Mouse (Mus musculus) intestine, embryonic 15.5 days (tissue): ENCODE results near the gene Usp25. TPM values are rescaled to one million over a fixed set of nuclear protein-coding genes. Genes with fewer than 3 reads are reported as not detected.

Source experiments
- ATAC-seq: fragments of 200-750 bp; cut with Nextera tagmentation; 2 replicates; pipeline ENCODE4 v1.8.0; 2017; ENCODE audit warnings: moderate TSS enrichment, moderate library complexity
- H3K27ac ChIP-seq: fragments of 300-500 bp; sonication (generic); 2 replicates; pipeline ENCODE4 v1.5.1; 2015; ENCODE audit warnings: mild to moderate bottlenecking, inconsistent platforms
- H3K27me3 ChIP-seq: fragments of 300-500 bp; sonication (generic); replicated peaks from 2 replicates; pipeline ENCODE4 v1.6.1; 2015; ENCODE audit warnings: inconsistent platforms
- H3K36me3 ChIP-seq: fragments of 300-500 bp; sonication (generic); 2 replicates; pipeline ENCODE4 v1.6.1; 2015; ENCODE audit warnings: inconsistent platforms
- H3K4me1 ChIP-seq: fragments of 300-500 bp; sonication (generic); replicated peaks from 2 replicates; pipeline ENCODE4 v1.6.1; 2015; ENCODE audit warnings: inconsistent platforms
- H3K4me2 ChIP-seq: fragments of 300-500 bp; sonication (generic); replicated peaks from 2 replicates; pipeline ENCODE4 v1.6.1; 2015; ENCODE audit warnings: mild to moderate bottlenecking, inconsistent platforms
- H3K4me3 ChIP-seq: fragments of 300-500 bp; sonication (generic); replicated peaks from 2 replicates; pipeline ENCODE4 v1.5.1; 2015; ENCODE audit warnings: inconsistent platforms
- H3K9ac ChIP-seq: fragments of 300-500 bp; sonication (generic); 2 replicates; pipeline ENCODE4 v1.6.1; 2015; ENCODE audit warnings: inconsistent platforms
- H3K9me3 ChIP-seq: fragments of 300-500 bp; sonication (generic); 2 replicates; pipeline ENCODE4 v1.6.1; 2016; ENCODE audit warnings: inconsistent platforms
- WGBS: fragments of 180-500 bp; shearing (Covaris S2); methylation state at CpG from one replicate; pipeline ENCODE4 v1.1.7; 2015; 5-methylcytosine and 5-hydroxymethylcytosine counted together
- polyA plus RNA-seq: library from polyadenylated mRNA; unstranded; fragments of >200 nt; fragmentation: Nextera tagmentation; extraction: Ambion mirVana; gene quantifications from 2 replicates; pipeline ENCODE4 v1.2.1, GENCODE M21; 2015

Usp25 gene
- 18.7 and 19.5 TPM in 2 replicates for polyA plus RNA-seq

DNA sequence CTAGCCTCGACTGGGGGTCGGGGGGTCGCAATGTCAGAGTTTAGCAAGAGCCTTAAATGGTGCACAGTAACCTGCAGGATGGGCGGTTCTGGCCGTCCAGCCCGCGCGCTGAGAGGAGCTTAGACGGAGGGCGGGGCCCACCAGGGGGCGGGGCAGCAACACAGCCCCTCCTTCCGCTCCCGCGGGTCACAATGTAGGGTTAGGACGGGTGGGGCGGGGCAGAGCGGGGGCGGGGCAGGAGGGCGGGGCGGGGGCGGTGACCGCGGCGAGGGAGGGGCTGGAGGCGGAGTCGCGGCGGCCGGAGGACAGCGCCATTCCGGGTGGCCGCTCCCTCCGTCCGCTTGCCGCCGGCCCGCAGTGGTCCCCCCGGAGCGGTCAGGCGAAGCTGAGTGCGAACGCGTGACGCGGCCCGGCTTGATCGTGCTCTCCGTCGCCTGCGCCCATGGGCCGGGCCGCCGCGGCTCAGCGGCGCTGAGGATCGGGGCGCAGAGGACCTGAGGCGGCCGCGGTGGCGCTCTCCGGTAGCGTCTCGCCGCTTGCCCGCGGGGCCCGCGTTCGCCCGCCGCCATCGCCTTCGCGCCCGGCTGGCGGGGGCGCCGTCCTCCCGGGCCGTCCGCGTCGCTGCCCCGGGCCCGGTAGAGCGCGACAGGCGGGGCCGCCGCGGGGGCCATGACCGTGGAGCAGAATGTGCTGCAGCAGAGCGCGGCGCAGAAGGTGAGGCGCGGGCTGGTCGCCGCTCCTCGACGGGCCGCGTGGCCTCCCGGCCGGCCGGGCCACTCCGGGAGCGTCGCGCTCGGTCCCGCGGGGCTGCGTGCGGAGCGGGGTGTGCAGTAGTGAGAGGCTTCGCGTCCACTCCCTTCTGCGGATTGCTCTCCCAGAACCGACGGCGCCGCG, at the start of gene Usp25:
Gene Usp25 (plus strand): TSS at position 280 of the 894 bp plus-strand sequence.
- peak within 1 kb of the TSS; percentile 70 for H3K4me2 ChIP-seq
- no peaks in the 10 kb centered on the region for H3K27me3 ChIP-seq
- H3K27ac ChIP-seq: peak within 1 kb of the TSS; percentile 94
- peak; percentile 97 for ATAC-seq
- H3K9me3 ChIP-seq: no peaks in the 10 kb centered on the region
- peak within 1 kb of the TSS; percentile 88 for H3K4me3 ChIP-seq
- no peaks in the 10 kb centered on the region for H3K36me3 ChIP-seq
- under 1% methylated on average over 101 of the region's 126 CpGs for WGBS
- peak within 1 kb of the TSS; percentile 88 for H3K9ac ChIP-seq
- no peaks in the 10 kb centered on the region for H3K4me1 ChIP-seq

DNA sequence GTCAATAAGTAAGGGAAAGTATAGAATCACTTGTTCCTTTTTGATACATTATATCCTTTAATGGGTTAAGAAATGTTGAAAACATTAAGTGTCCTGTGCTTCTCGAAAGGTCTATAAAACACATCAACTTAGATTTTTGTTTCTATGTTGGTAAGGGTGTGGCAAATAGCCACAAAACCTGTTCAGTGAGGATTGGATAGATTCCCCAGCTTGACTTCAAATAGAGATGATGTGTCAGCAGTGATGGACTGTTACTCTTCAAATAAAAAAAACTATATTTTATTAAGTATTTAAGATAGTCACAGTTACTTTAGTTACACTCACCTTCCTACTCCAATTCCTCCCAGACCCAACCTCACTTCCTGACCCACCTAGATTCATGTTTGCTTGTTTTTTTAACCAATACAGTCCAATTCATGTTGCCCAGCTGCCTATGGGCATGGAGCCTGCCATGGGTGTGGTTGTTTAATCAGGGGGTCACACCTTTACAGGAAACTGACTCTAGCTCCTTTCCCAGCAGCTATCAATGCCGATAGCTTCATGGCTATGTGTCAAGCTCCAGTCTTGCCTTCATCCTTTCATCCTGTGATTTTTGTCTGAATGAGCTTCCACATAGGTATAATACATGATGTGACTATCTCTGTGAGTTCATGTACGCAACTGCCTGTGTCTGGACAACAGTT, 45.8 kb upstream of the Usp25 start:
- Histone ChIP-seq H3K4me3 (no peak overlapping the region), H3K9me3 (no peaks in the 10 kb centered on the region), H3K4me2 (no peak overlapping the region), H3K9ac (no peak overlapping the region), H3K27ac (no peak overlapping the region), H3K36me3 (no peaks in the 10 kb centered on the region), H3K4me1 (no peaks in the 10 kb centered on the region), H3K27me3 (no peaks in the 10 kb centered on the region)
- WGBS: 81% methylated on average over 3 of the region's 3 CpGs
- ATAC-seq: no peak

DNA sequence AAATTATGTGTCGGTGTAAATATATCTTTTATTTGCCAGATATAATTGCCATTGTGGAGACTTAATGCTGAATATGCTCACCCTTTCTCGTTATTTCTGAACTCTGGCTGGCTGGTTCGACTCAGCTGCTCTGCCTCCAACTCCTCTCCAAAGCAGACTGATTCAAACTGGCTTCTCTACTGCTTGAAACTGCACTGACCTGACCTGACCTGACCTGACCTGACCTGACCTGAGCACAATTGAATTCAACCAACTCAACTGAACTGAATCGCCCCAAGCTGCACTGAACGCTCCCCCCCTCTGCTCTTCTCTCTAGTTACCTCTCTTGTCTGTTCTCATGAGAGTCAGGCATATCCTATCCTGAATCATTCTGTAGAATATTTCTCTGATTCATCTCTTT, 42.3 kb upstream of the Usp25 start:
- no peaks in the 10 kb centered on the region for H3K36me3 ChIP-seq
- no peak overlapping the region for H3K4me3 ChIP-seq
- H3K9ac ChIP-seq: no peak overlapping the region
- H3K4me1 ChIP-seq: no peaks in the 10 kb centered on the region
- H3K4me2 ChIP-seq: no peak overlapping the region
- WGBS: 47% methylated on average over 5 of the region's 5 CpGs
- no peaks in the 10 kb centered on the region for H3K9me3 ChIP-seq
- ATAC-seq: no peak
- no peak overlapping the region for H3K27ac ChIP-seq
- H3K27me3 ChIP-seq: no peaks in the 10 kb centered on the region

DNA sequence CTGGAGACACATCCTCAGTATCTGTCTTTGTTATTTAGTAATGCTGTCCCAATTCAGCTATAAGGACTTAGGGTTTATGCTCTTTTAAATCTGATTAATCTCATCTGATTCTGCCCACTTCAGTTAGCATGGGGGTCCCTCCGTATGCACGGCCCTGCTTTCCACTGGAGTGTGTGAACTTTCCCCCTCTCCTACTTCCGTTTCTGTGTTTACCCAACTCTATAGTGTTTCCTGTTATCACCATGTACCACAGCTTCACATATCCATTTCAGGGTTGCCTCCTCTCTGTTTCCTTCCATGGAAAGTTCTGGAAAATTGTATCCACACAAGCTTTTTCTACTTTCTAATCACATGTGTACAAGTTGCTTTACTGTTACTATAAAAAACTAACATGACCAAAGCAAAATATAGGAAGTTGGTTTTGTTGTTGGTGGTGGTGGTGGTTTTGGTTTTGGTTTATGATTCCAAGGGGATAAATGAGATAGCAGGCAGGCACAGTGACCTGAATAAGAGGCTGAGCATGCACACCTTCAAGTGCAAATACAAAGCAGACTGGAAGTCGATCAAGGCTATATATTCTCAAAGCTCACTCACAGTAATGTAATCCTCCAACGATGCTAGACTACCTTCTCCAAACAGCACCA, 36.6 kb upstream of the Usp25 start:
- Histone ChIP-seq H3K9ac (no peak overlapping the region), H3K9me3 (no peaks in the 10 kb centered on the region), H3K27me3 (no peaks in the 10 kb centered on the region), H3K4me2 (no peak overlapping the region), H3K27ac (no peak overlapping the region), H3K4me1 (no peaks in the 10 kb centered on the region), H3K4me3 (no peak overlapping the region), H3K36me3 (no peaks in the 10 kb centered on the region)
- WGBS: 64% methylated on average over 5 of the region's 5 CpGs
- no peak for ATAC-seq

DNA sequence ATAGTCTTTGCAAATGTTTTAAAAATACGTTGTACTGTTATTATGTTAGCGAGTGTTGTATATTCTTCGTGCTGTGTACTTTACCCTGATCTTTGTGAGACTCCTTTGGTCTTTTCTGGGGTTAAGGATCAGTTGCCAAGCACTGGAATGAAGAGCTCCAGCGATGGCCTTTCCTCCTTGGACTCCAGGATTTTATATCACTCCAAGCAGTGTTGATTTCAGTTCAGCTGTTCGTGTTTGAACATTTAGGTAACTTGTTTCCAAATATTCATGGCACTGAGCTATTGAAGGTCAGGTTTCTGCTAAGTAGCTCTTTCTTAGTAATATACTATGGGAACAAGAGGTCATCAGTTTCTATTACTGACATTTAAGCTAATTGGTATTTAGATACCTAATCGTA, 29.8 kb upstream of the Usp25 start:
- H3K27ac ChIP-seq: no peak overlapping the region
- H3K4me3 ChIP-seq: no peak overlapping the region

DNA sequence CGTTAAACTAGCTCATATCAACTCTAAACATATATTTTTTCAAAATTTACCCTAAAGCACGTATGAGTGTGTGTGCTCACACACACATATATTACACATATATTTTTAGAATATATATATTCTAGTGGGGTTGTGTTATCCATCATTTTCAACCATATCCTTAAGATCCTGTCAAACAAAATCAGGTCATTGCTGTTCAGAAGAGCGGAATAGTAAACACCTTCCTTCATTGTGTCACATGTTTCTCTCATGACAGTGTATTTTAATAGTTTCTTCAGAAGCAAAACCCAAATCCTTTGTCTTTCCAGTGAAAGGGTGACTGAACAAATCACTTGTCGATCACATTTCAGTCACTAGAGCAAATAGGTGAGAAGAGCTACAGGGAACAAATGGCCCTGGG, 25.8 kb upstream of the Usp25 start:
- no peak for ATAC-seq
- H3K9me3 ChIP-seq: no peaks in the 10 kb centered on the region
- H3K4me2 ChIP-seq: no peak overlapping the region
- H3K9ac ChIP-seq: no peak overlapping the region
- H3K4me3 ChIP-seq: no peak overlapping the region
- H3K4me1 ChIP-seq: no peaks in the 10 kb centered on the region
- H3K27me3 ChIP-seq: no peaks in the 10 kb centered on the region
- whole genome bisulfite sequencing: 84% methylated on average over 4 of the region's 4 CpGs
- H3K36me3 ChIP-seq: no peaks in the 10 kb centered on the region
- H3K27ac ChIP-seq: no peak overlapping the region

More for the DNA sequence above, 29.8 kb upstream of the Usp25 start:
- H3K4me2 ChIP-seq: no peak overlapping the region
- H3K27me3 ChIP-seq: no peaks in the 10 kb centered on the region
- no peaks in the 10 kb centered on the region for H3K4me1 ChIP-seq
- no peak overlapping the region for H3K9ac ChIP-seq
- H3K36me3 ChIP-seq: no peaks in the 10 kb centered on the region
- no peaks in the 10 kb centered on the region for H3K9me3 ChIP-seq
- no peak for ATAC-seq
- 83% methylated on average over 6 of the region's 6 CpGs for WGBS

DNA sequence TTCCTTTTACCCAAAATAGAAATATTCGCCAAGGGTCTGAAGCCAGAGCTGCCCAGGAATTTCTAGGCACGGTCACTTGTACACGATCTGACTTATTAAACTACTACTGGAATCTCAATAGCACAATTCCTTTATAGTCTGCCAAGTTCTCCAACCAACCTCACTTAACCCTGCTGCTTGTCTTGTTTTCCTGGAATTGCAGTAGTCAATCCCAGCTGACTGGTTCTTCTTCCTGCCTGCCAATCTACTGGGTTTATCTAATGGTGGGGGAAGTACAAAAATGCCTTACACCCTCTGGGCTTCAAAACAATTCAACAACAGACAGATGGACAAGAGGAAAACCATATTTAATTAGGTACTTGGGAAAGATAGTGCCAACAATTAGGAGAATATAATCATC, 9.6 kb upstream of the Usp25 start:
- no peak overlapping the region for H3K4me2 ChIP-seq
- H3K9ac ChIP-seq: no peak overlapping the region
- no peaks in the 10 kb centered on the region for H3K9me3 ChIP-seq
- no peaks in the 10 kb centered on the region for H3K27me3 ChIP-seq
- no peak overlapping the region for H3K27ac ChIP-seq
- no peaks in the 10 kb centered on the region for H3K4me1 ChIP-seq
- WGBS: 82% methylated on average over 3 of the region's 3 CpGs
- no peaks in the 10 kb centered on the region for H3K36me3 ChIP-seq
- no peak for ATAC-seq
- no peak overlapping the region for H3K4me3 ChIP-seq

DNA sequence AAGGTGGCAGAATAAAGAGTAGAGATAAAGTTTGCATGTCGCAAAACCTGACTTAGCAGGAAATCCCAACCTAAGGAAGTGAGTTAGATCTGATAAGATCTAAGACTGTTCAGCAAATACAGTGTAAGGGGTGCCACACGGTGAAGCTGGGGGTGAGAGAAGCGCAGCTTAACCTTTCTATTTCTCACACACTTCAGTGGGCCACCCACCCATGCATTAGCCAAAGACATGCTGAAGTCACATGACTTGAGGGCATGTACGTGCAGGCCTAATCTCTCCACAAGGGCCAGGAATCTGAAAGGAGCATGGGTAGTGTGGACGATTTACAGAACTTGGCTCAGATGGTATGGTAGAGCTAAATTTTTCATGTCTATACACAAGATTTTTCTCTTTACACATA, 4.3 kb upstream of the Usp25 start:
- H3K9me3 ChIP-seq: no peaks in the 10 kb centered on the region
- H3K27me3 ChIP-seq: no peaks in the 10 kb centered on the region
- H3K9ac ChIP-seq: no peak overlapping the region
- ATAC-seq: no peak
- no peaks in the 10 kb centered on the region for H3K4me1 ChIP-seq
- H3K36me3 ChIP-seq: no peaks in the 10 kb centered on the region
- no peak overlapping the region for H3K4me3 ChIP-seq
- H3K4me2 ChIP-seq: no peak overlapping the region
- 75% methylated on average over 5 of the region's 5 CpGs for whole genome bisulfite sequencing
- no peak overlapping the region for H3K27ac ChIP-seq

DNA sequence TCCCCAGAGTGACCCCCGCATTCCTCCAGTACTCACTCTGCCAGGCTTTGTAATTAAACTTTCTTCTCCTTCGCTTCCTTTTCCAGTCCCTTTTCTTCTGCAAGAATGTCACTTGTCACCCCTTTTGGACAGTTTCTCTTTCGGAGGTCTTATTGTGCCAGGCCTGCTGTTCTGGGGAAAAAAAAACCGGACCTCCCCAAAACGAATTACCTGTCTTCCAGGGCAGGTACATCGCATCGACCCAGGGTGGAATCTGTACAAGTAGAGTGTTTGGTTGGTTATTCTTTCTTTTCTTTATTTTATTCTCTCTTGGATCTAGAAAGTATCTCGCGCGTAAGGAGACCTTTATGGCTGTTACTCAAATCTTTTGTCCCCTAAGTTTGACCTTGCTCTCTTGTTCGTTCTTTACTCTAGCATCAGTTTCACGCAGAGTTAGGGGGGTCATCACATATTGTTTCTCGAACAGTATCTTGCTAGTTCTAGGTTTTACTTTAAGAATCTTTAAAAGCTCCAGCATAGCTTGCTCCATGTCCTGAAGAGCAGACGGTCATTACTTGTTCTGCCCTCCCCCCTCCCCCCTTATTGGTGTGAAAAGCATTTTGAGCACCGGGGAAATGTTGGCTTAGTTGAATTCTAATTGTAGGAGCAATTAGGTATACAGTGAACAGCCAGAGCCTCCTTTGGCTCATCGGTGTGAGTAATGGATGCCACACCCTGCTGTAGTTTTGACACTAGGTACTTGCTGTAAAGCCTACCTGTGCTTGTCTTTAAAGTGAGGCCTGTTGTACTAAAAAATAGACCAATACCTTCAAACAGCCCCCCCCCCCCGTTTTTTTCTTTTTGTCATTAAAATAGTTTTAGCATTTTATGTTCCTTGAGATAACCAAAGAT, 1.1 kb downstream of the Usp25 start:
- Histone ChIP-seq H3K27ac (peak overlapping the region; percentile 94), H3K4me1 (no peaks in the 10 kb centered on the region), H3K36me3 (no peaks in the 10 kb centered on the region), H3K9ac (peak overlapping the region; percentile 88), H3K4me3 (peak overlapping the region; percentile 88), H3K27me3 (no peaks in the 10 kb centered on the region), H3K9me3 (no peaks in the 10 kb centered on the region), H3K4me2 (peak overlapping the region; percentile 70)
- no peak for ATAC-seq
- 3% methylated on average over 17 of the region's 17 CpGs for WGBS

DNA sequence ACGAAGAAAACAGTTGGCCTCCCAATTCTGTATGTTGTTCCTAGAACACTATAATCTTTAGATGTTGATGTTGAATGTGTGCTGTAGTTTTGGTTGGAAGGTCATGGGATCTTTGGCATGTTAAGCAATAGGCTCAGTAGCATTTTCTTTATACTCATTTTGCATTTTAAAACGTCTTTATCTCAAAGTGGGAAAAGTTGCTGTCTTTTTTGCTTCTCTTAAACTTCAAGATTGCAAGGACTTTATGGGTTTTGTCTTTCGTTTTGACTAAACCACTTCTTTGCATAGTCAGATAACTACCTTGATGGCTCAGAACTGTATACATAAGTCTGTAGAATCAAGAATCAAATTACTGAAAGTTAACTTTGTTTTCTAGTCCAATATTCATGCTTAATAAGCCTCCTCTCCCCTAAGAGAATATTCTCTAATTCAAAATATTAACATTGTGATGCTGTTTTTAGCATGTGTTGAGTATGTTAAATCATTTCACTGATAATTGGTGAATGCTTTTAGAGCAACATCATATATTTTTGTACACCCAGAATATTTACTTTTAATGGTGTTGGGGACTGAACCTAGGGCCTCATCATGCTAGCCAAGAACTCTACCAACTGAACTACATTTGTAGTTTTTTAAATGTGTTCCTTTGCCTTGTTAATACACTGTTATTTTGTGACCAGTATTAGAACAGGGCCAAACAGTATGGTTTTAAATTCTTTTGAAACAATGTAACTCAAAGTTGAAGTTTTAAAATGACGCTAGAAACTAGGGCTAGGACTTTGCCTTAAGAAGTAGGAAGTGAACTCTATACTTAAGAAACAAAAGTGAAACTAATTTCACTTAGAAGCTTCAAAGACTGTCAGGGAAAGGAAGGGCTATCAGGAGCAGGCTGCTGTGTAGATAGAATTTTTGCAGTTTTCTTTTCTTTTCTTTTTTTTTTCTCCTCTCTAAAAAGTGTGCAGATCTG, 2.2 kb downstream of the Usp25 start:
- no peak overlapping the region for H3K27ac ChIP-seq
- no peak for ATAC-seq

DNA sequence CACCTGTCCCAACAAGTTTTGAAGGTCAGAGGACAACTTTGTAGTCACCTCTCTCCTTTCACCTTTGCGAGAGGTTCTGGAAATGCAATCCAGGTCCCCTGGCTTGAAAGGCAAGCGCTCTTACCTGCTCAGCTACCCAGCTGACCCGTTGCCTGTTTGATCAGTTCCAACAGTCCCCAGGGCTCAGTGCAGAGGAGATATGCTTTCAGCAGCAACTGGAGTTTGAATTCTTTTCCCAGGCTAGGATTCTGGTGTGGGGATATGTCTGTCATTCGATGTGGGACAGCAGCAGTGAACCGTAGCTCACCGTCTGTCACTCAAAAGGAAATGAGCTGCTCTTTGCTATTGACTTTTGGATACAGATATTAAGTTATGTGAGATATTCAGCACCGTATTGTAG, 4.4 kb downstream of the Usp25 start:
- Histone ChIP-seq H3K4me1 (peaks cover 2% of the 10 kb centered on the region; the same call in 1 of the 2 replicates), H3K27ac (no peak overlapping the region)
- ATAC-seq: no peak

More for the DNA sequence above, 2.2 kb downstream of the Usp25 start:
- Histone ChIP-seq H3K27me3 (no peaks in the 10 kb centered on the region), H3K9ac (no peak overlapping the region), H3K36me3 (no peaks in the 10 kb centered on the region), H3K4me1 (peaks cover 2% of the 10 kb centered on the region; the same call in 1 of the 2 replicates), H3K4me2 (peak overlapping the region; percentile 70), H3K9me3 (no peaks in the 10 kb centered on the region), H3K4me3 (no peak overlapping the region)
- WGBS: 51% methylated on average over 4 of the region's 4 CpGs

More for the DNA sequence above, 4.4 kb downstream of the Usp25 start:
- Histone ChIP-seq H3K27me3 (no peaks in the 10 kb centered on the region), H3K4me3 (no peak overlapping the region), H3K9me3 (no peaks in the 10 kb centered on the region), H3K36me3 (no peaks in the 10 kb centered on the region), H3K4me2 (no peak overlapping the region), H3K9ac (no peak overlapping the region)
- WGBS: 82% methylated on average over 7 of the region's 7 CpGs
